Mouse (Mus musculus) MEL (cell line): ENCODE results near the gene Gfra1. TPM values are rescaled to one million over a fixed set of nuclear protein-coding genes. Genes with fewer than 3 reads are reported as not detected.

Experiments used
- DNase-seq: peaks from one replicate; pipeline ENCODE4 v3.0.0; 2011; ENCODE audit warnings: low read depth, low spot score
- H3K27ac ChIP-seq: 2 replicates; pipeline ENCODE4 v1.5.1; 2012; ENCODE audit warnings: low read depth, mild to moderate bottlenecking, control low read depth, low read length, moderate library complexity; ENCODE audit not compliant: control insufficient read depth
- H3K27me3 ChIP-seq, 2 experiments: fragments of 150-350 bp in 1 of 2; sonication (generic) in 1 of 2; 2 replicates each; pipeline ENCODE4 v1.6.1; 2012; ENCODE audit warnings: low read length in 2 of 2, mild to moderate bottlenecking in 2 of 2, improper control_type of control experiment in 1 of 2, moderate library complexity in 1 of 2; ENCODE audit not compliant: insufficient read depth in 2 of 2, control insufficient read depth in 1 of 2
- H3K36me3 ChIP-seq, 2 experiments: 2 replicates each; pipeline ENCODE4 v1.6.1; 2012 to 2014; ENCODE audit warnings: low read length in 2 of 2, improper control_type of control experiment in 1 of 2, inconsistent platforms in 1 of 2, mild to moderate bottlenecking in 1 of 2; ENCODE audit not compliant: insufficient read depth in 2 of 2, control insufficient read depth in 1 of 2
- H3K4me1 ChIP-seq, 2 experiments: fragments of 150-350 bp in 1 of 2; sonication (generic) in 1 of 2; 2 replicates each; pipeline ENCODE4 v1.6.1; 2012; ENCODE audit warnings: low read length in 2 of 2, improper control_type of control experiment in 1 of 2, mild to moderate bottlenecking in 1 of 2; ENCODE audit not compliant: insufficient read depth in 2 of 2, control insufficient read depth in 1 of 2
- H3K4me3 ChIP-seq, 2 experiments: fragments of 150-350 bp in 1 of 2; sonication (generic) in 1 of 2; 2 replicates each; pipeline ENCODE4 v1.5.1; 2012; ENCODE audit warnings: low read depth in 2 of 2, low read length in 2 of 2, mild to moderate bottlenecking in 2 of 2, moderate library complexity in 2 of 2, control low read depth in 1 of 2, improper control_type of control experiment in 1 of 2; ENCODE audit not compliant: control insufficient read depth in 1 of 2, insufficient read depth in 1 of 2
- H3K79me2 ChIP-seq: 2 replicates; pipeline ENCODE4 v1.6.1; 2012; ENCODE audit warnings: mild to moderate bottlenecking, low read length, moderate library complexity; ENCODE audit not compliant: control insufficient read depth, poor library complexity, insufficient read depth
- H3K9ac ChIP-seq: 2 replicates; pipeline ENCODE4 v1.6.1; 2012; ENCODE audit warnings: low read depth, mild to moderate bottlenecking, control low read depth, low read length, moderate library complexity; ENCODE audit not compliant: control insufficient read depth, poor library complexity, severe bottlenecking
- H3K9me3 ChIP-seq: fragments of 150-350 bp; sonication (generic); replicated peaks from 2 replicates; pipeline ENCODE4 v1.6.1; 2012; ENCODE audit warnings: mild to moderate bottlenecking, low read length, improper control_type of control experiment, moderate library complexity; ENCODE audit not compliant: insufficient read depth
- BHLHE40 ChIP-seq: IDR thresholded peaks from 2 replicates; pipeline ENCODE4 v1.6.1; 2012; ENCODE audit warnings: low read depth, mild to moderate bottlenecking, inconsistent platforms, low read length, improper control_type of control experiment, borderline replicate concordance
- CTCF ChIP-seq, 3 experiments: IDR thresholded peaks in 2 of 3; conservative IDR thresholded peaks in 1 of 3; 2 replicates each; pipeline ENCODE4 v1.5.1; 2011 to 2012; ENCODE audit warnings: low read length in 3 of 3, low read depth in 2 of 3, mild to moderate bottlenecking in 2 of 3, improper control_type of control experiment in 1 of 3, inconsistent platforms in 1 of 3, mixed read lengths in 1 of 3, moderate library complexity in 1 of 3; ENCODE audit not compliant: control insufficient read depth in 1 of 3, insufficient read depth in 1 of 3, poor library complexity in 1 of 3, severe bottlenecking in 1 of 3
- E2F4 ChIP-seq: IDR thresholded peaks from 2 replicates; pipeline ENCODE4 v1.6.1; 2011; ENCODE audit warnings: low read depth, low read length, improper control_type of control experiment, borderline replicate concordance
- ELF1 ChIP-seq: IDR thresholded peaks from 2 replicates; pipeline ENCODE4 v1.6.1; 2014; ENCODE audit warnings: low read depth, mild to moderate bottlenecking, inconsistent platforms, low read length, improper control_type of control experiment, moderate library complexity
- EP300 ChIP-seq, 2 experiments: IDR thresholded peaks; 2 replicates each; pipeline ENCODE4 v1.6.1; 2011; ENCODE audit warnings: improper control_type of control experiment in 2 of 2, low read length in 2 of 2, low read depth in 1 of 2, mild to moderate bottlenecking in 1 of 2
- GABPA ChIP-seq: IDR thresholded peaks from 2 replicates; pipeline ENCODE4 v1.6.1; 2012; ENCODE audit warnings: low read depth, mild to moderate bottlenecking, inconsistent platforms, low read length, improper control_type of control experiment, moderate library complexity
- GATA1 ChIP-seq: IDR thresholded peaks from 2 replicates; pipeline ENCODE4 v1.6.1; 2011; ENCODE audit warnings: low read depth, low read length, improper control_type of control experiment
- HCFC1 ChIP-seq: IDR thresholded peaks from 2 replicates; pipeline ENCODE4 v1.6.1; 2012; ENCODE audit warnings: low read depth, mild to moderate bottlenecking, inconsistent platforms, low read length, improper control_type of control experiment, moderate library complexity
- JUND ChIP-seq: IDR thresholded peaks from 2 replicates; pipeline ENCODE4 v1.6.1; 2011; ENCODE audit warnings: low read depth, mild to moderate bottlenecking, improper control_type of control experiment, low read length
- MAFK ChIP-seq: IDR thresholded peaks from 2 replicates; pipeline ENCODE4 v1.6.1; 2011; ENCODE audit warnings: low read depth, mild to moderate bottlenecking, low read length, improper control_type of control experiment, borderline replicate concordance
- MAZ ChIP-seq: IDR thresholded peaks from 2 replicates; pipeline ENCODE4 v1.6.1; 2012; ENCODE audit warnings: low read depth, mild to moderate bottlenecking, inconsistent platforms, low read length, improper control_type of control experiment
- MEF2A ChIP-seq: IDR thresholded peaks from 2 replicates; pipeline ENCODE4 v1.6.1; 2014; ENCODE audit warnings: low read depth, mild to moderate bottlenecking, inconsistent platforms, low read length, improper control_type of control experiment; ENCODE audit not compliant: poor library complexity, insufficient replicate concordance, severe bottlenecking; ENCODE audit errors: extremely low read depth
- MXI1 ChIP-seq: IDR thresholded peaks from 2 replicates; pipeline ENCODE4 v1.6.1; 2011; ENCODE audit warnings: mild to moderate bottlenecking, low read depth, low read length, improper control_type of control experiment
- MYB ChIP-seq: IDR thresholded peaks from 2 replicates; pipeline ENCODE4 v1.6.1; 2011; ENCODE audit warnings: mild to moderate bottlenecking, low read depth, low read length, improper control_type of control experiment
- POLR2A ChIP-seq, 2 experiments: IDR thresholded peaks; 2 replicates each; pipeline ENCODE4 v1.6.1; 2011 to 2012; ENCODE audit warnings: low read length in 2 of 2, mild to moderate bottlenecking in 2 of 2, control low read depth in 1 of 2, improper control_type of control experiment in 1 of 2, low read depth in 1 of 2, moderate library complexity in 1 of 2; ENCODE audit not compliant: control insufficient read depth in 1 of 2, insufficient read depth in 1 of 2, poor library complexity in 1 of 2
- POLR2AphosphoS2 ChIP-seq: IDR thresholded peaks from 2 replicates; pipeline ENCODE4 v1.6.1; 2011; ENCODE audit warnings: low read length, improper control_type of control experiment
- RAD21 ChIP-seq: IDR thresholded peaks from 2 replicates; pipeline ENCODE4 v1.6.1; 2011; ENCODE audit warnings: mild to moderate bottlenecking, low read depth, low read length, improper control_type of control experiment
- RCOR1 ChIP-seq: IDR thresholded peaks from 2 replicates; pipeline ENCODE4 v1.6.1; 2012; ENCODE audit warnings: low read depth, mild to moderate bottlenecking, inconsistent platforms, low read length, improper control_type of control experiment
- USF1 ChIP-seq: IDR thresholded peaks from 2 replicates; pipeline ENCODE4 v1.6.1; 2014; ENCODE audit warnings: low read depth, mild to moderate bottlenecking, inconsistent platforms, low read length, improper control_type of control experiment, moderate library complexity
- ZC3H11A ChIP-seq: IDR thresholded peaks from 2 replicates; pipeline ENCODE4 v1.6.1; 2012; ENCODE audit warnings: low read depth, mild to moderate bottlenecking, inconsistent platforms, low read length, improper control_type of control experiment
- ZKSCAN1 ChIP-seq: IDR thresholded peaks from 2 replicates; pipeline ENCODE4 v1.6.1; 2012; ENCODE audit warnings: low read depth, mild to moderate bottlenecking, inconsistent platforms, low read length, improper control_type of control experiment, moderate library complexity
- ZMIZ1 ChIP-seq: IDR thresholded peaks from 2 replicates; pipeline ENCODE4 v1.6.1; 2012; ENCODE audit warnings: low read depth, mild to moderate bottlenecking, inconsistent platforms, low read length, improper control_type of control experiment, moderate library complexity
- ZNF384 ChIP-seq: IDR thresholded peaks from 2 replicates; pipeline ENCODE4 v1.6.1; 2012; ENCODE audit warnings: low read depth, mild to moderate bottlenecking, inconsistent platforms, low read length, improper control_type of control experiment
- polyA plus RNA-seq, 2 experiments: library from polyadenylated mRNA; stranded (reverse) in 1 of 2; unstranded in 1 of 2; fragments of >175 nt in 1 of 2; fragments of >200 nt in 1 of 2; gene quantifications; 2 replicates each; pipeline versions ENCODE4 v1.2.1 to v1.2.4; 2012; ENCODE audit warnings: low replicate concordance in 2 of 2, low read depth in 1 of 2; ENCODE audit not compliant: insufficient read length in 2 of 2, insufficient read depth in 1 of 2, missing spikeins in 1 of 2
- total RNA-seq: library from RNA; depleted of rRNA; stranded (reverse); fragments of 300-350 nt; gene quantifications from 2 replicates; pipeline ENCODE4 v1.2.3, GENCODE M21; 2012

Gfra1 gene
- total and polyA plus RNA-seq, 3 experiments = not detected

GRCm38 (mm10) chr19:58260934-58261333 is 194.8 kb downstream of the Gfra1 start:
- Histone ChIP-seq H3K36me3 (no peaks in the 10 kb centered on the region), H3K27ac (no peak overlapping the region), H3K27me3 (no peaks in the 10 kb centered on the region), H3K4me1 (no peaks in the 10 kb centered on the region), H3K9ac (no peak overlapping the region), H3K4me3 (no peak overlapping the region), H3K9me3 (no peaks in the 10 kb centered on the region), H3K79me2 (no peaks in the 10 kb centered on the region)
- TF ChIP-seq RAD21 (no peak), POLR2A (IDR thresholded peaks at IDR 0.05; ENCODE audit: control insufficient read depth in 1 of 2, insufficient read depth in 1 of 2, low read depth in 1 of 2, low read length in 2 of 2, poor library complexity in 1 of 2) (no peak), BHLHE40 (no peak), ELF1 (no peak), MXI1 (no peak), RCOR1 (no peak), ZKSCAN1 (no peak), EP300 (IDR thresholded peaks at IDR 0.05; ENCODE audit: low read depth in 1 of 2, low read length in 2 of 2) (no peak), POLR2AphosphoS2 (no peak), MAFK (no peak), CTCF (IDR thresholded peaks at IDR 0.05 in 2 of 3, conservative IDR thresholded peaks at IDR 0.05 in 1 of 3; ENCODE audit: control insufficient read depth in 1 of 3, insufficient read depth in 1 of 3, low read depth in 2 of 3, low read length in 3 of 3, poor library complexity in 1 of 3, severe bottlenecking in 1 of 3) (no peak), MEF2A (no peak), E2F4 (no peak), HCFC1 (no peak), MAZ (no peak), GATA1 (no peak)
- no peak for DNase-seq

GRCm38 (mm10) chr19:58259250-58259649 is 196.5 kb downstream of the Gfra1 start:
- H3K27me3 ChIP-seq = no peaks in the 10 kb centered on the region
- no peaks in the 10 kb centered on the region for H3K4me1 ChIP-seq
- no peak for DNase-seq
- H3K36me3 ChIP-seq = no peaks in the 10 kb centered on the region
- no peak for TF ChIP-seq MEF2A
- TF ChIP-seq ZNF384 = no peak
- no peak for TF ChIP-seq MYB
- no peak for TF ChIP-seq MAZ
- TF ChIP-seq ZMIZ1 = no peak
- TF ChIP-seq GABPA = no peak
- no peak for TF ChIP-seq USF1
- TF ChIP-seq ZC3H11A = no peak
- TF ChIP-seq JUND = no peak
- no peak for TF ChIP-seq RAD21
- no peak for TF ChIP-seq GATA1
- TF ChIP-seq E2F4 = no peak
- no peak overlapping the region for H3K4me3 ChIP-seq
- H3K9me3 ChIP-seq = no peaks in the 10 kb centered on the region
- no peak overlapping the region for H3K27ac ChIP-seq
- no peaks in the 10 kb centered on the region for H3K79me2 ChIP-seq
- no peak overlapping the region for H3K9ac ChIP-seq
